Mouse (Mus musculus) heart, embryonic 12.5 days (tissue): ENCODE measurements around the gene Gadd45b. TPM values are rescaled to one million over a fixed set of nuclear protein-coding genes. Genes with fewer than 3 reads are reported as not detected.

Experiments
- ATAC-seq: fragments of 200-750 bp; cut with Nextera tagmentation; 2 replicates; pipeline ENCODE4 v1.8.0; 2017; ENCODE audit warnings: moderate TSS enrichment, moderate library complexity; ENCODE audit not compliant: insufficient number of reproducible peaks, low FRiP score
- H3K27ac ChIP-seq: fragments of 300-500 bp; sonication (generic); 2 replicates; pipeline ENCODE4 v1.5.1; 2016; ENCODE audit warnings: mild to moderate bottlenecking, moderate library complexity; ENCODE audit not compliant: poor library complexity, severe bottlenecking
- H3K27me3 ChIP-seq: fragments of 300-500 bp; sonication (generic); replicated peaks from 2 replicates; pipeline ENCODE4 v1.6.1; 2016; ENCODE audit warnings: mild to moderate bottlenecking, moderate library complexity
- H3K36me3 ChIP-seq: fragments of 300-500 bp; sonication (generic); 2 replicates; pipeline ENCODE4 v1.6.1; 2016; ENCODE audit warnings: mild to moderate bottlenecking, moderate library complexity
- H3K4me1 ChIP-seq: fragments of 300-500 bp; sonication (generic); replicated peaks from 2 replicates; pipeline ENCODE4 v1.6.1; 2016; ENCODE audit warnings: mild to moderate bottlenecking
- H3K4me2 ChIP-seq: fragments of 300-500 bp; sonication (generic); 2 replicates; pipeline ENCODE4 v1.6.1; 2016; ENCODE audit warnings: mild to moderate bottlenecking, moderate library complexity
- H3K4me3 ChIP-seq: fragments of 300-500 bp; sonication (generic); 2 replicates; pipeline ENCODE4 v1.5.1; 2016; ENCODE audit warnings: mild to moderate bottlenecking
- H3K9ac ChIP-seq: fragments of 300-500 bp; sonication (generic); 2 replicates; pipeline ENCODE4 v1.6.1; 2016; ENCODE audit warnings: mild to moderate bottlenecking, moderate library complexity
- H3K9me3 ChIP-seq: fragments of 300-500 bp; sonication (generic); replicated peaks from 2 replicates; pipeline ENCODE4 v1.6.1; 2016; ENCODE audit warnings: mild to moderate bottlenecking, moderate library complexity
- WGBS: fragments of 180-500 bp; shearing (Covaris S2); methylation state at CpG from one replicate; pipeline ENCODE4 v1.1.7; 2016; 5-methylcytosine and 5-hydroxymethylcytosine counted together
- polyA plus RNA-seq: library from polyadenylated mRNA; unstranded; fragments of >200 nt; fragmentation: Nextera tagmentation; extraction: Ambion mirVana; gene quantifications from 2 replicates; pipeline ENCODE4 v1.2.1, GENCODE M21; 2016

Gadd45b gene
- polyA plus RNA-seq, 1 experiment from 2014 or later, result 27.8 TPM

DNA sequence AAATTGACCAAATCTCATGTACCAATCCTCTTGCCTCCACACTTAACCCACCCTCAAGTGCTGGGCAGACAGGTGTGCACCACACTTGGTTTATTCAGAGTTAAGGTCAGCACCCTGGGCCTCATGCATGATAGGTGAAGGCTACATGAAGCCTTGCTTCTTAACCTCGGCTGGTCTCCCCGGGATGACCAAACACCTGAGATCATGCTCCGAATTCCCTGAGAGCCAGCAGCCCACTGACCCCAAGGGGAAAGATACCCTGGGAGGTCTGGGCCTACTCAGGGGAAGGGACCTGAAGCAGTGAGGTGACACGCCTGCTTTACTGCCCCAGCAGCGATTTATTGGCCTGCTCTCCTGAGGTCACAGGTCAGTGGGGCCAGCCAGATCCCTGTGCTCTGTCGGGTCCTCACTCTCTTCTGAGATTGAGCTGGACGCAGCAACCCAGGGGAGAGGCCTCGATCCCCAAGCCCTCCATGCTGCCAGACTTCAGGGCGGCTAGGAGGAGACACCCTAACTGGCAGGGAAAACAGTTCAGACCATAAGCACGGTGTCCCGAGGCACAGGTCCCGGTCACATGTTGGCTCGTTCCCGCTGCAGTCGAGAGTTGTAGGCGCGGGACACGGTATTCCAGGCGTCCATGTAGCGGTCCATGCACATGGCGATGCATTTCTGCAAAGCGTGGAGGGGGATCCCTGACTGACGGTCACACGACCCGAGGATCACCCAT, 30.1 kb upstream of the Gadd45b start:
- WGBS, result 18% methylated on average over 25 of the region's 25 CpGs
- ATAC-seq, result no peak
- H3K36me3 ChIP-seq, result peaks cover 41% of the 10 kb centered on the region
- H3K27me3 ChIP-seq, result 0 out of 2 replicates have a peak, but pooled peaks cover 10% of the 10 kb centered on the region
- H3K27ac ChIP-seq, result 0 out of 2 replicates have a peak overlapping the region, but pooled peaks have one; percentile 75
- H3K9ac ChIP-seq, result peak overlapping the region; percentile 94
- peaks cover 32% of the 10 kb centered on the region for H3K4me1 ChIP-seq
- no peaks in the 10 kb centered on the region for H3K9me3 ChIP-seq
- H3K4me2 ChIP-seq, result peak overlapping the region; percentile 93
- peak overlapping the region; percentile 97 for H3K4me3 ChIP-seq

DNA sequence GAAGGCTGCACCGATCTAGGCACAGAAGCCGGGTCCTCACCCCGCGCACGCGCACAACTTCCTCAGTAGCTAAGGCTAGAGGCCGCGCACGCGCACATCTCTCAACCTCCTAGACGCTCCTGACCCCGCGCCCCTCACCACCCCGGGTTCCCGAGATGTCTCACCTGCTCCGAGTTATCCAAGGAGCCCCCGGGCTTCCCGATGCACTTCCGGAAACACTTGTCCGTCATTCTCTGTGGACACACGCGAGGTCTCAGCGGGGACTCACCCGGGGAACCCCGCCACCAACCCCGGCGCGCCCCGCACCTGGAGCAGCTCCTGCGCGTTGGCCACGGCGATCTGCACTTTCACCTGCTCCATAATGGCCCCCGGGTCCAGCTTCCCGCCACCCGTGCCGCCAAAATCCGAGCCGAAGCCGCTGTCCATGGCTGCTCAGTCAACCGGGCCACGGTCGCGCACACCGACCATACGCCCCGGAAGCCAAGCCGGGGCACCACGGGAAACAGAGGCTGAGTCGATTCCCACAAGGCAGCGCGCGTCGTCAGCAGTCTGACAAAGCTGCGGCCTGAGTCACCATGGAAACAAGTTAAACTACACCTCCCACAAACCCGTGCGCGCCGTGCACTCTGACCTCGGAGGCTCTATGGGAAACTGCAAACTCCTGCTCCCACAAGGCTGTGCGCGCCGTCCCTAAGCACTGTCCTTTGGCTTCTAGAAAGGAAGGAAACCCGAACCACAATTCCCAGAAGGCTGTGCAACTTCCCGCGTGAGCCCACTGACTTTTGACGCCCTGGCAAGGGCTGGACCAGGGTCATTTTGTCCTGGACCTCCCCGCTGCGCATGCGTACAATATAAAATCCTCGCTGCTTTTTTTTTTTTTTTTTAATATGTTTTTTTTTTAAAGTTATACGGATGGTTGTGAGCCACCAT, 29.3 kb upstream of the Gadd45b start, which contains the start of gene Timm13:
Gene Timm13 (minus strand): TSS at position 652 of the 930 bp plus-strand sequence.
- peak within 1 kb of the TSS; percentile 93 for H3K4me2 ChIP-seq
- peak within 1 kb of the TSS; percentile 97 for H3K4me3 ChIP-seq
- peak within 1 kb of the TSS; percentile 94 for H3K9ac ChIP-seq
- no peaks in the 10 kb centered on the region for H3K9me3 ChIP-seq
- H3K4me1 ChIP-seq, result peaks cover 32% of the 10 kb centered on the region
- 0 out of 2 replicates have a peak, but pooled peaks cover 10% of the 10 kb centered on the region for H3K27me3 ChIP-seq
- H3K36me3 ChIP-seq, result peaks cover 50% of the 10 kb centered on the region
- peak within 1 kb of the TSS; percentile 75 for H3K27ac ChIP-seq
- ATAC-seq, result peak; percentile 96
- WGBS, result under 1% methylated on average over 72 of the region's 72 CpGs

DNA sequence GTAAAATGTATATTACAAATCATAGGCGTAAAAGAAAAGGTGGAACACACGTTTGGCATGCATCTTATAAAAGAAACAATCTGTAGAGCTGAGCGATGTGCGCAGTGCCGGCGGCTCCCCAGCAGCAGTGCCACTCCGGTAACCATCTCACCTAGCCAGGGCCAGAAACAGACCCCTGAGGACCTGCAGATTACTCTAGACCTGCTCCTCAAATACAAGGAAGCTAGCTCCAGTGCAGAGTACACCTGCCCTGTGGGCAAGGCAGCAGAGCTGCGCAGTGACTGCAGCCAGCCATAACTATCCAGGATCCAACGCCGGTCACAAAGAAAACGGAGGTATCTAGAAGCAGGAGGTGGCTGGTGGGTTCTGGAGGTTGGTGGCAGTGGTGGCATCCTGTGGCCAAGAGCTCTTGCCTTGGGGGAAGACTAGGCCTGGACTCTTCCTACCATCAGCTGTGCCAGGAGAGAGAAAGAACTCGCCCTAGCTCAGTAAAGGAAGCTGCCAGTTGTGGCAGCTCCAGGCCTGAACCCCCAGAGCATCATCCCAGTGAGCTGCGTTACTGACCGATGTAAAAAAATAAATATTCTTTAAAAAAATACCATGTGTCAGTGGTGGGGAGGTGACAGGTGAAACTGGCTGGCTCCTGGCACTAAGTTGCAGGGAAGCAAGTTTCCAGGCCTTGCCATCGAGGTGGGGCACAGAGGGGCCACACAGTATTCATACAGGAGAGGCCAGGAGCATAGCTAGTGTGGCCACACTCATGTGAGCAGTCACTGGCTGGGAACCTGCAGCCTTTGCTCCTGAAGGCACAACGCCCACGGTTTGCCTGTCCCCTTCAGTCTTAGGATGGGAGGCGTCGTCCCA, 28.2 kb upstream of the Gadd45b start:
- 88% methylated on average over 19 of the region's 19 CpGs for WGBS
- Histone ChIP-seq H3K27me3 (0 out of 2 replicates have a peak, but pooled peaks cover 10% of the 10 kb centered on the region), H3K9ac (0 out of 2 replicates have a peak overlapping the region, but pooled peaks have one; percentile 28), H3K4me2 (peak overlapping the region; percentile 30), H3K36me3 (peaks cover 60% of the 10 kb centered on the region), H3K27ac (peak overlapping the region; percentile 8; the same call in 1 of the 2 replicates), H3K4me1 (peaks cover 32% of the 10 kb centered on the region), H3K4me3 (no peak overlapping the region), H3K9me3 (no peaks in the 10 kb centered on the region)
- no peak for ATAC-seq

DNA sequence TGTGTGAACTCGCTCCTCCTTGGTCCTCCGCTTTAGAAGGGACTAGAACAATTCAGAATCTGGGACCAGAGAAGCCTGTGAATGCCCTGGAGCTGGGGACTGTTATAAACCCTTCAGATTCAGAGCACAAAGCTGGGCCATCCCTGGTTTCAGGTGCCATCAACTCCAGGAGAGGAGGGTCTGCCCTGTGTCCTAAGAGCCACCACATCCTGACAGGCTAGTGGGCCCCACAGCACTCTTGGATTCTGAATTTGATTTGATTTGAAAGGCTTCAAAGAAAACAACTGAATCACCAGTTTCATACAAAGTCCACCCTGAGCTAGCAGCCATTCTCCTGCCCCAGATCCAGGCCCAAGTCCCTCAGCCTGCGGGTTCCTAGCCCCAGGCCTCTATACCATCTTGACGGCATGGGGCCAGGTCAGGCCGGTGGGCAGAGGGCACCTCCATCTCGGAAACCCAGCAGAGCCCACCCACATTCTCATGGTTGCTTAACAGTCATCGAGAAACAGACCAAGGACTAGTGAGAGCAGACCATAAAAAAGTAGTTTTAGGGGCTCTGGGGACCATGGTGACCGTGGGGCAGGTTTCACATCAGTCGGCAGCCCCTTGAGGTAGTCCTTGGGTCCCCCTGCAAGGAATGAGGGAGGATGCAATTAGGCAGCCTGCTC, 27.5 kb upstream of the Gadd45b start:
- Histone ChIP-seq H3K27ac (no peak overlapping the region), H3K36me3 (peaks cover 65% of the 10 kb centered on the region), H3K27me3 (0 out of 2 replicates have a peak, but pooled peaks cover 6% of the 10 kb centered on the region), H3K9me3 (no peaks in the 10 kb centered on the region), H3K9ac (no peak overlapping the region), H3K4me1 (peaks cover 32% of the 10 kb centered on the region), H3K4me2 (no peak overlapping the region), H3K4me3 (no peak overlapping the region)
- ATAC-seq, result no peak
- WGBS, result 95% methylated on average over 9 of the region's 9 CpGs

DNA sequence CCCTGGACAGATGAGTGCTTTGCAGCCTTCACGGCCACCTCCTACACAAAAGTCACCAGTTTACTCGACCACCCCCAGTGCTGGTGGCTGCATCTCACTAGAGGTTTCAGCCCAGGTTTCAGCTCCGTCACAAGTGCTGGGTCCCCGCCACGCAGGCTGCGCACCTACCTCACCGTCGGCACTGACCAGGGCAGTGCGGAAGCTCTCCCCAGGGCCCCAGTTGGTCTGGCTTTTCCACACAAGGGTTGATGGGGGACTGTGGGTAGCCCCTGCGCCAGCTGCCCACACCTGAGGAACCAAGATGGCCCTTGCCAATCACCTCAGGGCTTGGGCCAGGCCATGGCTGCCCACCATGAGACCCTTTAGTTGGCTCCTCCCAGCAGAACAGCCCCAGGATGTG, 26.6 kb upstream of the Gadd45b start:
- 94% methylated on average over 10 of the region's 10 CpGs for WGBS
- peaks cover 74% of the 10 kb centered on the region for H3K36me3 ChIP-seq
- H3K4me3 ChIP-seq, result no peak overlapping the region
- H3K9ac ChIP-seq, result no peak overlapping the region
- no peak for ATAC-seq
- H3K9me3 ChIP-seq, result no peaks in the 10 kb centered on the region
- no peaks in the 10 kb centered on the region for H3K27me3 ChIP-seq
- H3K4me1 ChIP-seq, result peaks cover 23% of the 10 kb centered on the region
- no peak overlapping the region for H3K27ac ChIP-seq
- H3K4me2 ChIP-seq, result no peak overlapping the region

DNA sequence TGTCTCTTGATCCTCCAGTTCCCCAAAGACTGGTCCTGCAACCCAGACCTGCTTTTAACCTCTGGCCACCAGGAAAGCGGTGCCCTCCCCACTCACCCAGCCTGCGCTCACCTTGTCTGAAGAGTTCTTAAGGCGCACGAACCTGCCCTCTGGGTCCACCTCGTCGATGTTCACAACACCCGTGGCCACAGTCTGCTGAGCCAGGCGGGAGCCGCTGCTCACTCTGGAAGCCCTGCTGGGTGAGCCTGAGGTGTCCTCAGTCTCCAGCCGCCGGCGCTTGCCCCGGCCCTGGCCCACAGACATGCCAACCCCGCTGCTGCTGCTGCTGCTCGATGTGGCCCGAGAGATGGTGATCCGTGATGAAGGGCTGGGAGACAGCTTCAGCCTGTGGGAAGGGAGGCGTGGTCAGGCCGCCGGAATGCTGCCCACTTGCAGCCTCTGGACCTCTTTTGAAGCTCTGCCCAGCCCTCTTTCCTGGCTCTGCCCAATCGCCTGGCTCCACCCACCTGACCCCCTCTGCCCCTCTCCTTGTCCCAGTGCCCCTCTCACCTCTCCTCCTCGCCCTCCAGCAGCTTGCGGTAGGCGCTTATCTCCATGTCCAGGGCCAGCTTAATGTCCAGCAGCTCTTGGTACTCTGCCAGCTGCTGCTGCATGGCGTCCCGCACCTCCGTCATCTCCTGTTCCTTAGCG, 25.7 kb upstream of the Gadd45b start:
- 80% methylated on average over 28 of the region's 28 CpGs for WGBS
- no peak overlapping the region for H3K9ac ChIP-seq
- no peak for ATAC-seq
- no peaks in the 10 kb centered on the region for H3K9me3 ChIP-seq
- H3K27me3 ChIP-seq, result no peaks in the 10 kb centered on the region
- H3K4me3 ChIP-seq, result no peak overlapping the region
- no peak overlapping the region for H3K27ac ChIP-seq
- H3K4me1 ChIP-seq, result peaks cover 16% of the 10 kb centered on the region
- H3K36me3 ChIP-seq, result peaks cover 79% of the 10 kb centered on the region
- no peak overlapping the region for H3K4me2 ChIP-seq

DNA sequence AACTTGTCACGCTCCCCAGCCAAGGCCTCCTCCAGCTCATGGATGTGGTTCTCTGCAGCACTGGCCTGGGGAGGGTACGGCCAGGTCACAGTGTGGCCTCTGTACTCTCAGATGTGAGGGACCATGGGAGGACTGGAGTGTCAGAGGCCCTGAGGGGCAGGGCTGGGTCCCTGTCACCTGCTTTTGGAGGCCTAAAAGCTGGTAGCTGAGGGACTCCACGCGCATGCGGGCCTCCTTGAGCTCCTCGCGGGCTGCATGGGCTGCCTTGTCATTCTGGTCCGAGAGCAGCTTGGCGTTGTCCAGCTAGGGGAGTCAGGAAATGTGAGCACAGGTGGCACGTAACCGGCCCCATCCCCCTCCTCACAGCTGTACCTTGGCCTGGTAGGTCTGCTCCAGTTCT, 25.2 kb upstream of the Gadd45b start:
- Histone ChIP-seq H3K9ac (no peak overlapping the region), H3K4me3 (no peak overlapping the region), H3K36me3 (peaks cover 80% of the 10 kb centered on the region), H3K27ac (no peak overlapping the region), H3K9me3 (no peaks in the 10 kb centered on the region), H3K4me1 (peaks cover 10% of the 10 kb centered on the region), H3K27me3 (no peaks in the 10 kb centered on the region), H3K4me2 (no peak overlapping the region)
- ATAC-seq, result no peak
- 93% methylated on average over 11 of the region's 11 CpGs for WGBS

DNA sequence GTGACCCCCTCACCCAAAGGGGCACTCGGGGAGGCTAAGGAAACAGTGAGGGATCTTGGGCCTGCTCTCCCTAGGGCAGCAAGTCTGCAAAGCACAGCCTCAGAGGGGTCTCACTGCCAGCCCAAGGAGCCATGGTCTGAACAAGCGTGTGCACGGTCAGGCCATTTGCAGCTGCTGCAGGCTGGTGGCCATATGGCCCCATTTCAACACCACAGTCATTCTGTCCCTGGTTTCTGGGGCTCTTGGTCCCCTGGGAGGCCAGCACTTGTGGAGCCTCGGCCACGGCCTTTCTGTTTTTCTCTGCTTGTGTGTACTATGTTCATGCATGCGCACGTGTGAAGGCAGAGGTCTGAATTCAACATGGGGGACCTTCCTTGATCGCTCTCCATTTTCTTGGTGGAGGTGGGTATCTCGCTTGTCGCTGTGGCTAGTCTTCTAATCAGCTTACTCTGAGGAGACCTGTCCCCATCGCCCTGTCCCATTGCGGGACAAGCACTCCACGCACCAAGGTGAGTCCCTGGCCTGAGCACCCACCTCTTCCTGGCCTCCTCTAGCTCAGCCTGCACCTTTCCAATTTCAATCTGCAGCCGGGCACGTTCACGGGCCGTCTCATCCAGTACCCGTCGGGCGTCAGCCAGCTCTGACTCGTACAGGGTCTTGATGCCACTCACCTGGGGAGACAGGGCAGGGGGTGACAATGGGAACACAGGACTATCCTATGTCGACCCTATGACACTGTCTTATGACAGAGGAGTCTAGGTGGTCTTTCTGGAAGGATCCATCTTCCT, 20.3 kb upstream of the Gadd45b start:
- 94% methylated on average over 22 of the region's 22 CpGs for WGBS
- no peaks in the 10 kb centered on the region for H3K9me3 ChIP-seq
- no peak overlapping the region for H3K4me2 ChIP-seq
- no peaks in the 10 kb centered on the region for H3K27me3 ChIP-seq
- H3K27ac ChIP-seq, result no peak overlapping the region
- H3K4me3 ChIP-seq, result no peak overlapping the region
- no peak for ATAC-seq
- H3K9ac ChIP-seq, result no peak overlapping the region
- H3K4me1 ChIP-seq, result peaks cover 12% of the 10 kb centered on the region
- H3K36me3 ChIP-seq, result peaks cover 90% of the 10 kb centered on the region

DNA sequence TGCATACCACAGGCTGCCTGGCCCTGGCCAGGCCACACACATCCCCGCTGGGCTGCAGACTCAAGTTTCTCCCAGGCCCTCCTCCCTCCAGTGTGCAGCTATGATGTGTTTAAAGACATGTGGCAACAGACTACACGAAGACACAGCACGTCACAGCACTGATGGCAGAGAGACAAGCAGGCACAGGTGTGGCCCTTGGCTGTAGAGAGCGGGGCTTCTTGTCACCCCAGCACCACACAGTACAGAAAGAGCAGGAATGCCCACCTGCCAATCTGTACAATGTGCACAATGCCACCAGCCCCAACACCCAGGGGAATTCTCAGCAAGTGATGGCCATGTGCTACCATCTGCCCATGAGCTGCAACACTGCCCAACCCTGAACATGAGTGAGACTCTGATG, 18.5 kb upstream of the Gadd45b start:
- Histone ChIP-seq H3K4me3 (no peak overlapping the region), H3K36me3 (peaks cover 84% of the 10 kb centered on the region), H3K9ac (no peak overlapping the region), H3K9me3 (no peaks in the 10 kb centered on the region), H3K4me2 (no peak overlapping the region), H3K27ac (no peak overlapping the region), H3K4me1 (peaks cover 19% of the 10 kb centered on the region), H3K27me3 (no peaks in the 10 kb centered on the region)
- 90% methylated on average over 4 of the region's 4 CpGs for WGBS
- no peak for ATAC-seq
